Mouse (Mus musculus): ENCODE measurements around the gene Lyz1. TPM values are rescaled to one million over a fixed set of nuclear protein-coding genes. Genes with fewer than 3 reads are reported as not detected.

Gene Lyz1
- total RNA-seq, 2 experiments from 2014 or later: 10.3 to 10.7 TPM

Other genes with a start within 250 kb of the Lyz1 start
- not detected in 2 replicates for gene Lrrc10, start 247.5 kb downstream of the Lyz1 start, total RNA-seq (2015)
- gene Lrrc10, start 247.5 kb downstream of the Lyz1 start, total RNA-seq (2017): not detected in 2 replicates
- gene Cct2, start 229.1 kb downstream of the Lyz1 start, total RNA-seq (2015): 265 and 283 TPM in 2 replicates
- gene Cct2, start 229.1 kb downstream of the Lyz1 start, total RNA-seq (2017): 250 and 266 TPM in 2 replicates
- 22.9 and 25.0 TPM in 2 replicates for gene Frs2, start 144.3 kb downstream of the Lyz1 start, total RNA-seq (2015)
- gene Frs2, start 144.3 kb downstream of the Lyz1 start, total RNA-seq (2017): 9.8 and 10.5 TPM in 2 replicates
- 73.3 and 84.2 TPM in 2 replicates for gene Yeats4, start 68.4 kb downstream of the Lyz1 start, total RNA-seq (2015)
- 96.5 and 100 TPM in 2 replicates for gene Yeats4, start 68.4 kb downstream of the Lyz1 start, total RNA-seq (2017)
- gene 9530003J23Rik, start 54.2 kb downstream of the Lyz1 start, total RNA-seq (2015): not detected in 2 replicates
- not detected in 2 replicates for gene 9530003J23Rik, start 54.2 kb downstream of the Lyz1 start, total RNA-seq (2017)
- gene Lyz2, start 10.5 kb downstream of the Lyz1 start, total RNA-seq (2015): 25,165 and 27,808 TPM in 2 replicates
- gene Lyz2, start 10.5 kb downstream of the Lyz1 start, total RNA-seq (2017): 22,947 and 27,911 TPM in 2 replicates
- gene Cpsf6, start 87.1 kb upstream of the Lyz1 start, total RNA-seq (2015): 70.3 and 88.4 TPM in 2 replicates
- 87.7 and 103 TPM in 2 replicates for gene Cpsf6, start 87.1 kb upstream of the Lyz1 start, total RNA-seq (2017)